Mouse (Mus musculus) forebrain, embryonic 12.5 days (tissue): Measurements from ENCODE around the gene Elavl3. TPM values are rescaled to one million over a fixed set of nuclear protein-coding genes. Genes with fewer than 3 reads are reported as not detected.
A peak's percentile ranks its signal among the peaks of the same experiment; 100 is the strongest.

Experiments
- ATAC-seq: fragments of 200-750 bp; cut with Nextera tagmentation; 2 replicates; pipeline ENCODE4 v1.8.0; 2017; ENCODE audit warnings: moderate TSS enrichment; ENCODE audit not compliant: low FRiP score
- H3K27ac ChIP-seq: fragments of 300-500 bp; sonication (generic); 2 replicates; pipeline ENCODE4 v1.5.1; 2016; ENCODE audit warnings: mild to moderate bottlenecking
- H3K27me3 ChIP-seq: fragments of 300-500 bp; sonication (generic); 2 replicates; pipeline ENCODE4 v1.6.1; 2016; ENCODE audit warnings: mild to moderate bottlenecking
- H3K36me3 ChIP-seq: fragments of 300-500 bp; sonication (generic); replicated peaks from 2 replicates; pipeline ENCODE4 v1.6.1; 2016; ENCODE audit warnings: mild to moderate bottlenecking
- H3K4me1 ChIP-seq: fragments of 300-500 bp; sonication (generic); 2 replicates; pipeline ENCODE4 v1.6.1; 2016
- H3K4me2 ChIP-seq: fragments of 300-500 bp; sonication (generic); 2 replicates; pipeline ENCODE4 v1.6.1; 2016; ENCODE audit warnings: mild to moderate bottlenecking, moderate library complexity
- H3K4me3 ChIP-seq: fragments of 300-500 bp; sonication (generic); replicated peaks from 2 replicates; pipeline ENCODE4 v1.5.1; 2016; ENCODE audit warnings: mild to moderate bottlenecking
- H3K9ac ChIP-seq: fragments of 300-500 bp; sonication (generic); 2 replicates; pipeline ENCODE4 v1.6.1; 2016; ENCODE audit warnings: mild to moderate bottlenecking
- H3K9me3 ChIP-seq: fragments of 300-500 bp; sonication (generic); 2 replicates; pipeline ENCODE4 v1.6.1; 2016
- WGBS: fragments of 180-500 bp; shearing (Covaris S2); methylation state at CpG from one replicate; pipeline ENCODE4 v1.1.7; 2016; 5-methylcytosine and 5-hydroxymethylcytosine counted together
- polyA plus RNA-seq: library from polyadenylated mRNA; unstranded; fragments of >200 nt; fragmentation: Nextera tagmentation; extraction: Ambion mirVana; gene quantifications from 2 replicates; pipeline ENCODE4 v1.2.1, GENCODE M21; 2016

Elavl3 gene
- polyA plus RNA-seq: 57.2 and 73.7 TPM in 2 replicates

GRCm38 (mm10) chr9:22051958-22052254 lies at the start of gene Elavl3:
Gene Elavl3 (minus strand): TSS chr9:22052023.
- peak within 1 kb of the TSS; percentile 94 for H3K9ac ChIP-seq
- H3K36me3 ChIP-seq: peaks cover 10% of the 10 kb centered on the region
- H3K4me2 ChIP-seq: peak within 1 kb of the TSS; percentile 63
- H3K27me3 ChIP-seq: peaks cover 32% of the 10 kb centered on the region
- H3K27ac ChIP-seq: peak within 1 kb of the TSS; percentile 92
- no peaks in the 10 kb centered on the region for H3K9me3 ChIP-seq
- WGBS: 1% methylated on average over 27 of the region's 28 CpGs
- ATAC-seq: peak; percentile 87
- peak within 1 kb of the TSS; percentile 88 for H3K4me3 ChIP-seq
- peaks cover 51% of the 10 kb centered on the region for H3K4me1 ChIP-seq

GRCm38 (mm10) chr9:22099922-22100321 lies 48.1 kb upstream of the Elavl3 start:
- WGBS: 3% methylated on average over 18 of the region's 18 CpGs
- no peak overlapping the region for H3K27ac ChIP-seq
- H3K27me3 ChIP-seq: peaks cover 53% of the 10 kb centered on the region
- H3K4me3 ChIP-seq: 0 out of 2 replicates have a peak overlapping the region, but pooled peaks have one; percentile 5
- no peaks in the 10 kb centered on the region for H3K36me3 ChIP-seq
- H3K4me1 ChIP-seq: peaks cover 5% of the 10 kb centered on the region; the same call in 1 of the 2 replicates
- H3K9ac ChIP-seq: no peak overlapping the region
- no peaks in the 10 kb centered on the region for H3K9me3 ChIP-seq
- ATAC-seq: no peak
- no peak overlapping the region for H3K4me2 ChIP-seq

GRCm38 (mm10) chr9:22098993-22099696 lies 47.3 kb upstream of the Elavl3 start, which contains the start of gene Cnn1:
Gene Cnn1 (plus strand): TSS chr9:22099216.
- no peaks in the 10 kb centered on the region for H3K9me3 ChIP-seq
- H3K27ac ChIP-seq: no peak within 1 kb of the TSS
- no peaks in the 10 kb centered on the region for H3K36me3 ChIP-seq
- no peak within 1 kb of the TSS for H3K4me2 ChIP-seq
- 0 out of 2 replicates have a peak within 1 kb of the TSS, but pooled peaks have one; percentile 5 for H3K4me3 ChIP-seq
- ATAC-seq: no peak
- 11% methylated on average over 14 of the region's 14 CpGs for WGBS
- H3K9ac ChIP-seq: no peak within 1 kb of the TSS
- H3K27me3 ChIP-seq: peaks cover 57% of the 10 kb centered on the region
- H3K4me1 ChIP-seq: peaks cover 5% of the 10 kb centered on the region; the same call in 1 of the 2 replicates

- peak overlapping the region; percentile 65 for H3K4me2 ChIP-seq
- no peak overlapping the region for H3K27ac ChIP-seq
- peaks cover 5% of the 10 kb centered on the region; the same call in 1 of the 2 replicates for H3K4me1 ChIP-seq
- H3K9ac ChIP-seq: peak overlapping the region; percentile 59
- H3K4me3 ChIP-seq: peak overlapping the region; percentile 36
- H3K27me3 ChIP-seq: peaks cover 52% of the 10 kb centered on the region
- 3% methylated on average over 24 of the region's 24 CpGs for WGBS
- ATAC-seq: peak; percentile 79
- no peaks in the 10 kb centered on the region for H3K9me3 ChIP-seq
- H3K36me3 ChIP-seq: no peaks in the 10 kb centered on the region
These were observed 44.1 kb upstream of the Elavl3 start for GRCm38 (mm10) chr9:22095854-22096307.

- H3K4me1 ChIP-seq: peaks cover 5% of the 10 kb centered on the region; the same call in 1 of the 2 replicates
- 91% methylated on average over 6 of the region's 6 CpGs for WGBS
These were observed 40.9 kb upstream of the Elavl3 start for GRCm38 (mm10) chr9:22092746-22093145.

GRCm38 (mm10) chr9:22089986-22090385 lies 38.2 kb upstream of the Elavl3 start:
- no peaks in the 10 kb centered on the region for H3K9me3 ChIP-seq
- 86% methylated on average over 7 of the region's 7 CpGs for WGBS
- H3K4me2 ChIP-seq: no peak overlapping the region
- H3K27ac ChIP-seq: no peak overlapping the region
- H3K4me1 ChIP-seq: peaks cover 7% of the 10 kb centered on the region
- H3K36me3 ChIP-seq: no peaks in the 10 kb centered on the region
- H3K9ac ChIP-seq: no peak overlapping the region
- peaks cover 10% of the 10 kb centered on the region; the same call in 1 of the 2 replicates for H3K27me3 ChIP-seq
- no peak for ATAC-seq
- H3K4me3 ChIP-seq: no peak overlapping the region

More at GRCm38 (mm10) chr9:22092746-22093145, 40.9 kb upstream of the Elavl3 start:
- Histone ChIP-seq H3K9me3 (no peaks in the 10 kb centered on the region), H3K4me2 (no peak overlapping the region), H3K36me3 (no peaks in the 10 kb centered on the region), H3K27me3 (peaks cover 20% of the 10 kb centered on the region), H3K4me3 (no peak overlapping the region), H3K27ac (no peak overlapping the region), H3K9ac (no peak overlapping the region)
- ATAC-seq: no peak

- Histone ChIP-seq H3K4me2 (no peak overlapping the region), H3K9ac (no peak overlapping the region), H3K4me3 (no peak overlapping the region), H3K36me3 (no peaks in the 10 kb centered on the region), H3K4me1 (peaks cover 12% of the 10 kb centered on the region), H3K27ac (no peak overlapping the region), H3K27me3 (peaks cover 6% of the 10 kb centered on the region; the same call in 1 of the 2 replicates), H3K9me3 (no peaks in the 10 kb centered on the region)
- no peak for ATAC-seq
- 97% methylated on average over 7 of the region's 7 CpGs for WGBS
These were observed 37.5 kb upstream of the Elavl3 start for GRCm38 (mm10) chr9:22089281-22089680.

GRCm38 (mm10) chr9:22087034-22087618 lies 35.3 kb upstream of the Elavl3 start:
- ATAC-seq: no peak
- Histone ChIP-seq H3K9ac (no peak overlapping the region), H3K36me3 (no peaks in the 10 kb centered on the region), H3K27me3 (no peaks in the 10 kb centered on the region; the same call in 1 of the 2 replicates), H3K4me3 (no peak overlapping the region), H3K4me2 (no peak overlapping the region), H3K9me3 (no peaks in the 10 kb centered on the region), H3K4me1 (peaks cover 15% of the 10 kb centered on the region), H3K27ac (no peak overlapping the region)
- WGBS: 73% methylated on average over 2 of the region's 2 CpGs

GRCm38 (mm10) chr9:22086012-22086411 lies 34.2 kb upstream of the Elavl3 start:
- Histone ChIP-seq H3K9me3 (no peaks in the 10 kb centered on the region), H3K27me3 (no peaks in the 10 kb centered on the region), H3K4me1 (peaks cover 15% of the 10 kb centered on the region), H3K36me3 (no peaks in the 10 kb centered on the region), H3K27ac (peak overlapping the region; percentile 68; the same call in 1 of the 2 replicates), H3K9ac (peak overlapping the region; percentile 74), H3K4me3 (peak overlapping the region; percentile 72), H3K4me2 (peak overlapping the region; percentile 88)
- 84% methylated on average over 6 of the region's 6 CpGs for WGBS
- ATAC-seq: no peak

- H3K36me3 ChIP-seq: no peaks in the 10 kb centered on the region
- peak within 1 kb of the TSS; percentile 68 for H3K27ac ChIP-seq
- H3K27me3 ChIP-seq: no peaks in the 10 kb centered on the region
- peak; percentile 100 for ATAC-seq
- peak within 1 kb of the TSS; percentile 88 for H3K4me2 ChIP-seq
- H3K9ac ChIP-seq: peak within 1 kb of the TSS; percentile 74
- H3K4me3 ChIP-seq: peak within 1 kb of the TSS; percentile 72
- WGBS: under 1% methylated on average over 48 of the region's 48 CpGs
- H3K4me1 ChIP-seq: peaks cover 15% of the 10 kb centered on the region
- no peaks in the 10 kb centered on the region for H3K9me3 ChIP-seq
These were observed 33.4 kb upstream of the Elavl3 start, which contains the start of gene Ecsit for GRCm38 (mm10) chr9:22085022-22085834. Gene Ecsit (minus strand): TSS chr9:22085438.

GRCm38 (mm10) chr9:22084667-22085021 lies 32.8 kb upstream of the Elavl3 start:
- Histone ChIP-seq H3K9me3 (no peaks in the 10 kb centered on the region), H3K4me2 (peak overlapping the region; percentile 88), H3K27ac (no peak overlapping the region), H3K27me3 (no peaks in the 10 kb centered on the region), H3K4me1 (peaks cover 15% of the 10 kb centered on the region), H3K4me3 (peak overlapping the region; percentile 72), H3K36me3 (no peaks in the 10 kb centered on the region), H3K9ac (peak overlapping the region; percentile 74)
- ATAC-seq: no peak
- 32% methylated on average over 4 of the region's 4 CpGs for WGBS

- no peak for ATAC-seq
- Histone ChIP-seq H3K4me3 (no peak overlapping the region), H3K36me3 (peaks cover 19% of the 10 kb centered on the region), H3K4me1 (no peaks in the 10 kb centered on the region), H3K9me3 (no peaks in the 10 kb centered on the region), H3K9ac (no peak overlapping the region), H3K27ac (no peak overlapping the region), H3K27me3 (no peaks in the 10 kb centered on the region), H3K4me2 (no peak overlapping the region)
- 93% methylated on average over 23 of the region's 23 CpGs for WGBS
These were observed 24.4 kb upstream of the Elavl3 start for GRCm38 (mm10) chr9:22076223-22076622.
